Mouse (Mus musculus) testis, adult 2 months (tissue): ENCODE measurements around the gene Hcn2. TPM values are rescaled to one million over a fixed set of nuclear protein-coding genes. Genes with fewer than 3 reads are reported as not detected.

Experiments
- H3K27ac ChIP-seq: fragments of 200-500 bp; 2 replicates; pipeline ENCODE4 v1.5.1; 2012; ENCODE audit warnings: low read depth, low read length; ENCODE audit not compliant: control insufficient read depth, insufficient read depth
- H3K27me3 ChIP-seq: fragments of 200-500 bp; 2 replicates; pipeline ENCODE4 v1.6.1; 2012; ENCODE audit warnings: mild to moderate bottlenecking, low read length, moderate library complexity; ENCODE audit not compliant: control insufficient read depth, insufficient read depth
- H3K36me3 ChIP-seq: fragments of 200-500 bp; 2 replicates; pipeline ENCODE4 v1.6.1; 2012; ENCODE audit warnings: mild to moderate bottlenecking, low read length; ENCODE audit not compliant: control insufficient read depth, insufficient read depth
- H3K4me1 ChIP-seq: fragments of 200-500 bp; 2 replicates; pipeline ENCODE4 v1.6.1; 2012; ENCODE audit warnings: low read length; ENCODE audit not compliant: control insufficient read depth, insufficient read depth
- H3K4me3 ChIP-seq: fragments of 200-500 bp; 2 replicates; pipeline ENCODE4 v1.5.1; 2012; ENCODE audit warnings: low read depth, mild to moderate bottlenecking, low read length, moderate library complexity, mixed read lengths; ENCODE audit not compliant: control insufficient read depth
- CTCF ChIP-seq: fragments of 200-500 bp; IDR thresholded peaks from 2 replicates; pipeline ENCODE4 v1.5.1; 2012; ENCODE audit warnings: low read depth, mild to moderate bottlenecking, inconsistent platforms, low read length, moderate library complexity; ENCODE audit not compliant: control insufficient read depth, insufficient read depth, insufficient replicate concordance
- POLR2A ChIP-seq: fragments of 200-500 bp; IDR thresholded peaks from 2 replicates; pipeline ENCODE4 v1.6.1; 2012; ENCODE audit warnings: low read depth, mild to moderate bottlenecking, inconsistent platforms, low read length, moderate library complexity; ENCODE audit not compliant: control insufficient read depth
- polyA plus RNA-seq: library from polyadenylated mRNA; depleted of rRNA; stranded (reverse); fragments of >200 nt; gene quantifications from 2 replicates; pipeline ENCODE4 v1.2.3, GENCODE M21; 2012; rRNA removed

Gene Hcn2
- polyA plus RNA-seq, 1 experiment = 0.69 TPM

- peak overlapping the region; percentile 73 for H3K4me3 ChIP-seq
- peak overlapping the region; percentile 3 for H3K27ac ChIP-seq
- peaks cover 29% of the 10 kb centered on the region for H3K4me1 ChIP-seq
- H3K36me3 ChIP-seq = no peaks in the 10 kb centered on the region
- TF ChIP-seq CTCF (peak; percentile 92), POLR2A (no peak)
- no peaks in the 10 kb centered on the region for H3K27me3 ChIP-seq
Observed at GRCm38 (mm10) chr10:79779784-79780663, 63.6 kb downstream of the Hcn2 start.

- H3K4me3 ChIP-seq = peak overlapping the region; percentile 73
- H3K4me1 ChIP-seq = peaks cover 29% of the 10 kb centered on the region
- no peak for TF ChIP-seq POLR2A
- no peak for TF ChIP-seq CTCF
- peak overlapping the region; percentile 3; the same call in 1 of the 2 replicates for H3K27ac ChIP-seq
- no peaks in the 10 kb centered on the region for H3K36me3 ChIP-seq
- H3K27me3 ChIP-seq = no peaks in the 10 kb centered on the region
Observed at GRCm38 (mm10) chr10:79780664-79781015, 64.2 kb downstream of the Hcn2 start.

- TF ChIP-seq CTCF (no peak), POLR2A (no peak)
- Histone ChIP-seq H3K27ac (no peak overlapping the region), H3K27me3 (no peaks in the 10 kb centered on the region)
Observed at GRCm38 (mm10) chr10:79781139-79781538, 64.7 kb downstream of the Hcn2 start.

GRCm38 (mm10) chr10:79781956-79782355 is 65.5 kb downstream of the Hcn2 start:
- TF ChIP-seq CTCF = no peak
- no peak for TF ChIP-seq POLR2A
- Histone ChIP-seq H3K27me3 (no peaks in the 10 kb centered on the region), H3K36me3 (no peaks in the 10 kb centered on the region), H3K27ac (no peak overlapping the region), H3K4me1 (peaks cover 24% of the 10 kb centered on the region), H3K4me3 (no peak overlapping the region)

More at GRCm38 (mm10) chr10:79781139-79781538, 64.7 kb downstream of the Hcn2 start:
- Histone ChIP-seq H3K4me1 (peaks cover 29% of the 10 kb centered on the region), H3K36me3 (no peaks in the 10 kb centered on the region), H3K4me3 (no peak overlapping the region; the same call in 1 of the 2 replicates)

- Histone ChIP-seq H3K36me3 (no peaks in the 10 kb centered on the region), H3K4me3 (no peak overlapping the region), H3K27ac (no peak overlapping the region), H3K27me3 (no peaks in the 10 kb centered on the region), H3K4me1 (peaks cover 16% of the 10 kb centered on the region)
- TF ChIP-seq CTCF = no peak; the same call in 1 of the 2 replicates
- no peak for TF ChIP-seq POLR2A
Observed at GRCm38 (mm10) chr10:79783050-79783449, 66.6 kb downstream of the Hcn2 start.

GRCm38 (mm10) chr10:79783920-79784800 is 67.7 kb downstream of the Hcn2 start:
- H3K36me3 ChIP-seq = no peaks in the 10 kb centered on the region
- TF ChIP-seq POLR2A (no peak), CTCF (peak; percentile 37; the same call in 1 of the 2 replicates)
- H3K27me3 ChIP-seq = no peaks in the 10 kb centered on the region
- peaks cover 15% of the 10 kb centered on the region for H3K4me1 ChIP-seq
- no peak overlapping the region for H3K27ac ChIP-seq
- no peak overlapping the region for H3K4me3 ChIP-seq

Other genes starting within 250 kb of the Hcn2 start
- gene Vmn2r83, start 247.9 kb upstream of the Hcn2 start, polyA plus RNA-seq = not detected in 2 replicates
- gene Plpp2, start 182.8 kb upstream of the Hcn2 start, polyA plus RNA-seq = 4.1 and 5.1 TPM in 2 replicates
- gene Mier2, start 161.4 kb upstream of the Hcn2 start, polyA plus RNA-seq = 25.1 and 28.0 TPM in 2 replicates
- 407 and 425 TPM in 2 replicates for gene Theg, start 129.3 kb upstream of the Hcn2 start, polyA plus RNA-seq
- 0.91 and 1.5 TPM in 2 replicates for gene C2cd4c, start 102.6 kb upstream of the Hcn2 start, polyA plus RNA-seq
- 4.5 and 5.8 TPM in 2 replicates for gene Shc2, start 78.7 kb upstream of the Hcn2 start, polyA plus RNA-seq
- gene Odf3l2, start 70.9 kb upstream of the Hcn2 start, polyA plus RNA-seq = not detected in 2 replicates
- not detected in 2 replicates for gene Madcam1, start 52.1 kb upstream of the Hcn2 start, polyA plus RNA-seq
- gene Tpgs1, start 47.3 kb upstream of the Hcn2 start, polyA plus RNA-seq = 33.9 and 36.7 TPM in 2 replicates
- gene Cdc34, start 34.4 kb upstream of the Hcn2 start, polyA plus RNA-seq = 855 and 952 TPM in 2 replicates
- 0.33 and 0.52 TPM in 2 replicates for gene Gzmm, start 27.6 kb upstream of the Hcn2 start, polyA plus RNA-seq
- gene Bsg, start 12.1 kb upstream of the Hcn2 start, polyA plus RNA-seq = 849 and 920 TPM in 2 replicates
- gene Polrmt, start 29.9 kb downstream of the Hcn2 start, polyA plus RNA-seq = 30.6 and 32.5 TPM in 2 replicates
- 0.28 and 0.53 TPM in 2 replicates for gene Fgf22, start 38.4 kb downstream of the Hcn2 start, polyA plus RNA-seq
- gene Rnf126, start 50.3 kb downstream of the Hcn2 start, polyA plus RNA-seq = 989 and 1,153 TPM in 2 replicates
- 13.8 and 16.1 TPM in 2 replicates for gene Fstl3, start 60.6 kb downstream of the Hcn2 start, polyA plus RNA-seq
- 0.11 TPM in 1 of 2 replicates, not detected in the other for gene Prss57, start 74.3 kb downstream of the Hcn2 start, polyA plus RNA-seq
- 8.1 and 9.1 TPM in 2 replicates for gene Palm, start 76.9 kb downstream of the Hcn2 start, polyA plus RNA-seq
- 0.27 and 0.36 TPM in 2 replicates for gene Misp, start 104.4 kb downstream of the Hcn2 start, polyA plus RNA-seq
- gene Ptbp1, start 137.8 kb downstream of the Hcn2 start, polyA plus RNA-seq = 125 and 126 TPM in 2 replicates
- gene Prtn3, start 157.8 kb downstream of the Hcn2 start, polyA plus RNA-seq = 0.72 and 0.90 TPM in 2 replicates
- 1.6 and 2.7 TPM in 2 replicates for gene Plppr3, start 158.0 kb downstream of the Hcn2 start, polyA plus RNA-seq
- gene Elane, start 169.6 kb downstream of the Hcn2 start, polyA plus RNA-seq = 0.11 and 0.22 TPM in 2 replicates
- 18.0 and 33.8 TPM in 2 replicates for gene Cfd, start 174.2 kb downstream of the Hcn2 start, polyA plus RNA-seq
- gene Med16, start 192.3 kb downstream of the Hcn2 start, polyA plus RNA-seq = 163 and 181 TPM in 2 replicates
- not detected in 2 replicates for gene Gm26602, start 194.2 kb downstream of the Hcn2 start, polyA plus RNA-seq
- 0.75 and 0.99 TPM in 2 replicates for gene Kiss1r, start 200.3 kb downstream of the Hcn2 start, polyA plus RNA-seq
- gene R3hdm4, start 204.6 kb downstream of the Hcn2 start, polyA plus RNA-seq = 15.0 and 15.2 TPM in 2 replicates
- 59.5 and 65.0 TPM in 2 replicates for gene Arid3a, start 210.4 kb downstream of the Hcn2 start, polyA plus RNA-seq
- gene Wdr18, start 243.5 kb downstream of the Hcn2 start, polyA plus RNA-seq = 33.9 and 36.5 TPM in 2 replicates